Mouse (Mus musculus) embryonic facial prominence, embryonic 15.5 days (tissue): ENCODE results near the gene Spata4. TPM values are rescaled to one million over a fixed set of nuclear protein-coding genes. Genes with fewer than 3 reads are reported as not detected.
"Not testable (repeated sequence)": the region's sequence is repeated elsewhere in the genome, so short reads cannot be mapped to it uniquely, and the experiment has no call there.

ENCODE experiments used
- ATAC-seq: fragments of 200-750 bp; cut with Nextera tagmentation; 2 replicates; pipeline ENCODE4 v1.8.0; 2017; ENCODE audit warnings: low read depth, moderate TSS enrichment; ENCODE audit not compliant: insufficient number of reproducible peaks, low FRiP score, low TSS enrichment
- H3K27ac ChIP-seq: fragments of 300-500 bp; sonication (generic); replicated peaks from 2 replicates; pipeline ENCODE4 v1.5.1; 2015; ENCODE audit warnings: mild to moderate bottlenecking, inconsistent platforms
- H3K27me3 ChIP-seq: fragments of 300-500 bp; sonication (generic); 2 replicates; pipeline ENCODE4 v1.6.1; 2015; ENCODE audit warnings: inconsistent platforms
- H3K36me3 ChIP-seq: fragments of 300-500 bp; sonication (generic); 2 replicates; pipeline ENCODE4 v1.6.1; 2015; ENCODE audit warnings: mild to moderate bottlenecking, inconsistent platforms
- H3K4me1 ChIP-seq: fragments of 300-500 bp; sonication (generic); 2 replicates; pipeline ENCODE4 v1.6.1; 2015; ENCODE audit warnings: inconsistent platforms
- H3K4me2 ChIP-seq: fragments of 300-500 bp; sonication (generic); replicated peaks from 2 replicates; pipeline ENCODE4 v1.6.1; 2015; ENCODE audit warnings: mild to moderate bottlenecking, inconsistent platforms
- H3K4me3 ChIP-seq: fragments of 300-500 bp; sonication (generic); replicated peaks from 2 replicates; pipeline ENCODE4 v1.5.1; 2015; ENCODE audit warnings: mild to moderate bottlenecking, inconsistent platforms
- H3K9ac ChIP-seq: fragments of 300-500 bp; sonication (generic); 2 replicates; pipeline ENCODE4 v1.6.1; 2015; ENCODE audit warnings: inconsistent platforms
- H3K9me3 ChIP-seq: fragments of 300-500 bp; sonication (generic); replicated peaks from 2 replicates; pipeline ENCODE4 v1.6.1; 2016; ENCODE audit warnings: inconsistent platforms
- WGBS: fragments of 180-500 bp; shearing (Covaris S2); methylation state at CpG from one replicate; pipeline ENCODE4 v1.1.7; 2015; 5-methylcytosine and 5-hydroxymethylcytosine counted together
- polyA plus RNA-seq: library from polyadenylated mRNA; unstranded; fragments of >200 nt; fragmentation: Nextera tagmentation; extraction: Ambion mirVana; gene quantifications from 2 replicates; pipeline ENCODE4 v1.2.1, GENCODE M21; 2015

The Spata4 gene
- polyA plus RNA-seq, 1 experiment from 2014 or later: 0.25 TPM

GRCm38 (mm10) chr8:54596940-54597339 lies 3.6 kb upstream of the Spata4 start:
- 69% methylated on average over 2 of the region's 2 CpGs for WGBS
- Histone ChIP-seq H3K9ac (no peak overlapping the region), H3K27ac (no peak overlapping the region), H3K36me3 (no peaks in the 10 kb centered on the region), H3K4me2 (no peak overlapping the region), H3K9me3 (no peaks in the 10 kb centered on the region), H3K4me1 (peaks cover 5% of the 10 kb centered on the region), H3K4me3 (no peak overlapping the region), H3K27me3 (no peaks in the 10 kb centered on the region)
- ATAC-seq: no peak

- no peaks in the 10 kb centered on the region for H3K36me3 ChIP-seq
- ATAC-seq: no peak
- H3K27me3 ChIP-seq: no peaks in the 10 kb centered on the region
- no peak overlapping the region for H3K27ac ChIP-seq
- H3K9ac ChIP-seq: no peak overlapping the region
- H3K4me3 ChIP-seq: no peak overlapping the region
- WGBS: 88% methylated on average over 2 of the region's 2 CpGs
- no peak overlapping the region for H3K4me2 ChIP-seq
- no peaks in the 10 kb centered on the region for H3K9me3 ChIP-seq
- peaks cover 5% of the 10 kb centered on the region for H3K4me1 ChIP-seq
These were observed 3.2 kb upstream of the Spata4 start for GRCm38 (mm10) chr8:54597386-54597785.

- Histone ChIP-seq H3K4me1 (peaks cover 5% of the 10 kb centered on the region; the same call in 1 of the 2 replicates), H3K36me3 (no peaks in the 10 kb centered on the region), H3K4me3 (no peak overlapping the region), H3K4me2 (no peak overlapping the region), H3K27ac (no peak overlapping the region), H3K27me3 (no peaks in the 10 kb centered on the region), H3K9me3 (no peaks in the 10 kb centered on the region), H3K9ac (no peak overlapping the region)
- 63% methylated on average over 4 of the region's 4 CpGs for WGBS
- no peak for ATAC-seq
These were observed 2.9 kb downstream of the Spata4 start for GRCm38 (mm10) chr8:54603440-54603839.

GRCm38 (mm10) chr8:54609336-54609735 lies 8.8 kb downstream of the Spata4 start:
- H3K9ac ChIP-seq: no peak overlapping the region
- ATAC-seq: no peak
- no peaks in the 10 kb centered on the region for H3K4me1 ChIP-seq
- H3K9me3 ChIP-seq: no peaks in the 10 kb centered on the region
- 81% methylated on average over 2 of the region's 2 CpGs for WGBS
- H3K27me3 ChIP-seq: no peaks in the 10 kb centered on the region
- no peak overlapping the region for H3K4me3 ChIP-seq
- H3K4me2 ChIP-seq: no peak overlapping the region
- no peaks in the 10 kb centered on the region for H3K36me3 ChIP-seq
- H3K27ac ChIP-seq: no peak overlapping the region

- H3K27ac ChIP-seq: no peak overlapping the region
- WGBS: 49% methylated on average over 4 of the region's 4 CpGs
- H3K9me3 ChIP-seq: no peaks in the 10 kb centered on the region
- H3K4me2 ChIP-seq: no peak overlapping the region
- no peak overlapping the region for H3K4me3 ChIP-seq
- no peaks in the 10 kb centered on the region for H3K4me1 ChIP-seq
- H3K36me3 ChIP-seq: no peaks in the 10 kb centered on the region
- no peak for ATAC-seq
- no peak overlapping the region for H3K9ac ChIP-seq
- no peaks in the 10 kb centered on the region for H3K27me3 ChIP-seq
These were observed 9.7 kb downstream of the Spata4 start for GRCm38 (mm10) chr8:54610238-54610637.

GRCm38 (mm10) chr8:54616710-54617109 lies 16.1 kb downstream of the Spata4 start:
- not testable (repeated sequence) for H3K4me2 ChIP-seq, ATAC-seq, H3K4me1 ChIP-seq, H3K9me3 ChIP-seq, H3K9ac ChIP-seq, H3K27me3 ChIP-seq, H3K27ac ChIP-seq, H3K36me3 ChIP-seq, H3K4me3 ChIP-seq
- 87% methylated on average over 17 of the region's 17 CpGs for WGBS

- H3K4me2 ChIP-seq: no peak overlapping the region
- no peak overlapping the region for H3K4me3 ChIP-seq
- no peaks in the 10 kb centered on the region for H3K4me1 ChIP-seq
- no peaks in the 10 kb centered on the region for H3K9me3 ChIP-seq
- WGBS: 57% methylated on average over 4 of the region's 4 CpGs
- no peaks in the 10 kb centered on the region for H3K27me3 ChIP-seq
- no peaks in the 10 kb centered on the region for H3K36me3 ChIP-seq
- no peak overlapping the region for H3K27ac ChIP-seq
- no peak for ATAC-seq
- no peak overlapping the region for H3K9ac ChIP-seq
These were observed 38.1 kb downstream of the Spata4 start for GRCm38 (mm10) chr8:54638634-54639033.

Other genes with a start within 250 kb of the Spata4 start
- 5.7 and 7.1 TPM in 2 replicates for gene Asb5, start 71.2 kb upstream of the Spata4 start, polyA plus RNA-seq
- 73.7 and 76.9 TPM in 2 replicates for gene Spcs3, start 70.8 kb upstream of the Spata4 start, polyA plus RNA-seq